In genomic region chr16:46496031-46496868, GRCm38 (mm10) we compare ENCODE assay signal across 8 mouse cellular contexts. TPM values are rescaled to one million over a fixed set of nuclear protein-coding genes. Genes with fewer than 3 reads are reported as not detected.
DNase-seq lines count a peak whose midpoint lies in the region; ATAC-seq and TF ChIP-seq lines count a peak whose summit lies in the region.

No protein-coding gene starts in this region.

- peaks cover 26% of the 10 kb centered on the region for H3K4me1 ChIP-seq in hindbrain, embryonic 13.5 days (replicated peaks)

- no peaks in the 10 kb centered on the region for H3K27me3 ChIP-seq in hindbrain, embryonic 13.5 days

- peak overlapping the region; percentile 87 for H3K27ac ChIP-seq in gastrocnemius, adult 2 months
- peak overlapping the region; percentile 95 for H3K27ac ChIP-seq in hindbrain, embryonic 13.5 days
- peak overlapping the region; percentile 80 for H3K27ac ChIP-seq in left cerebral cortex, adult 2 months

- H3K9me3 ChIP-seq in hindbrain, embryonic 13.5 days: no peaks in the 10 kb centered on the region

- intact Hi-C loops in gastrocnemius, adult 2 months (cut with DNase I): no loop called here
- intact Hi-C loops in left cerebral cortex, adult 2 months (cut with DNase I): loop anchor here (5.0 to 10.0 kb wide), 6 partner anchors 91 to 1029 kb away; no protein-coding TSS in a partner anchor

- no peak for TF ChIP-seq CTCF in gastrocnemius, adult 2 months (IDR thresholded peaks at IDR 0.05)
- no peak for TF ChIP-seq CTCF in left cerebral cortex, adult 2 months (IDR thresholded peaks at IDR 0.05)

- no peaks in the 10 kb centered on the region for H3K36me3 ChIP-seq in hindbrain, embryonic 13.5 days

- WGBS in hindbrain, embryonic 13.5 days: under 1% methylated on average over 80 of the region's 96 CpGs

- H3K4me2 ChIP-seq in hindbrain, embryonic 13.5 days: peak overlapping the region; percentile 85

- DNase-seq in adrenal gland, adult 2 months: peak; percentile 74
- peak; percentile 74 for DNase-seq in gastrocnemius, adult 2 months
- peak; percentile 23 to 39 for DNase-seq in left cerebral cortex, adult 2 months (ENCODE audit: extremely low spot score in 1 of 2, low spot score in 2 of 2)
- peak; percentile 5 to 11 for DNase-seq in right cerebral cortex, postnatal 36 days (ENCODE audit: low spot score in 2 of 2)
- no peak for DNase-seq in spleen, adult 12 weeks (ENCODE audit: low spot score)

- ATAC-seq in common myeloid progenitor, adult 5-6 weeks (replicated peaks; ENCODE audit: low read depth, poor library complexity, severe bottlenecking): peak; percentile 28
- peak; percentile 3 for ATAC-seq in hindbrain, embryonic 13.5 days (ENCODE audit: low FRiP score)
- 0 out of 2 replicates have a peak, but pooled peaks have one; percentile 6 for ATAC-seq in megakaryocyte progenitor cell, adult 5-6 weeks (replicated peaks; ENCODE audit: poor library complexity)

- H3K9ac ChIP-seq in hindbrain, embryonic 13.5 days: peak overlapping the region; percentile 92

- peak overlapping the region; percentile 94 for H3K4me3 ChIP-seq in gastrocnemius, adult 2 months
- H3K4me3 ChIP-seq in hindbrain, embryonic 13.5 days: peak overlapping the region; percentile 90
- H3K4me3 ChIP-seq in left cerebral cortex, adult 2 months: peak overlapping the region; percentile 76

RNA-seq across cellular contexts. Expression of gene Nectin3, which starts 2.1 kb away (rescaled TPM):
- 10 to 100 TPM; 26.4 to 32.5 TPM for total RNA-seq in adrenal gland, adult 2 months (2021)
- polyA plus RNA-seq in adrenal gland, adult 2 months (2012; rRNA removed): 7.7 and 10.9 TPM in 2 replicates
- 0.82 and 0.87 TPM in 2 replicates for total RNA-seq in common myeloid progenitor, adult 5-6 weeks (2017)
- total RNA-seq in gastrocnemius, adult 2 months (2021): 1 to 10 TPM; 3.8 to 4.1 TPM
- polyA plus RNA-seq in hindbrain, embryonic 13.5 days (2015; fragmentation: Nextera tagmentation; extraction: Ambion mirVana): 24.8 and 29.7 TPM in 2 replicates
- 10 to 100 TPM; 51.2 to 63.8 TPM for total RNA-seq in left cerebral cortex, adult 2 months (2021)
- 0.57 and 0.61 TPM in 2 replicates for total RNA-seq in megakaryocyte progenitor cell, adult 5-6 weeks (2015)
- 0.44 and 2.3 TPM in 2 replicates for total RNA-seq in megakaryocyte progenitor cell, adult 5-6 weeks (2017)

Comparison
In these comparisons a context has a peak if more than half of its experiments do, and no peak if none do; other contexts are left out.
1. RNA of gene Nectin3, which starts 2.1 kb away (total RNA-seq): 51.2 to 63.8 TPM in left cerebral cortex, adult 2 months and 26.4 to 32.5 TPM in adrenal gland, adult 2 months; 3.8 to 4.1 TPM in gastrocnemius, adult 2 months, 0.44 to 2.3 TPM in megakaryocyte progenitor cell, adult 5-6 weeks and 0.82 to 0.87 TPM in common myeloid progenitor, adult 5-6 weeks; every median in the first group is over 4 times any median in the second.
2. Peak in every context shown above with its lines, with median percentiles within 50 percentile points of each other: ATAC-seq, H3K27ac ChIP-seq and H3K4me3 ChIP-seq.